Mouse (Mus musculus) ES-Bruce4 (cell line): ENCODE data around the gene Tbc1d1. TPM values are rescaled to one million over a fixed set of nuclear protein-coding genes. Genes with fewer than 3 reads are reported as not detected.
"Not testable (repeated sequence)": the region's sequence is repeated elsewhere in the genome, so short reads cannot be mapped to it uniquely, and the experiment has no call there.

ENCODE experiments used
- H3K27ac ChIP-seq: 2 replicates; pipeline ENCODE4 v1.5.1; 2012; ENCODE audit warnings: low read length, inconsistent platforms; ENCODE audit not compliant: insufficient read depth
- H3K27me3 ChIP-seq: 2 replicates; pipeline ENCODE4 v1.6.1; 2012; ENCODE audit warnings: mild to moderate bottlenecking, low read length, inconsistent platforms; ENCODE audit not compliant: control insufficient read depth, poor library complexity, insufficient read depth, severe bottlenecking
- H3K36me3 ChIP-seq: 2 replicates; pipeline ENCODE4 v1.6.1; 2012; ENCODE audit warnings: inconsistent platforms, mild to moderate bottlenecking, low read length, moderate library complexity; ENCODE audit not compliant: control insufficient read depth, poor library complexity, insufficient read depth, severe bottlenecking
- H3K4me1 ChIP-seq: one replicate; pipeline ENCODE4 v1.8.1; 2011; ENCODE audit warnings: low read length; ENCODE audit not compliant: control insufficient read depth, insufficient read depth
- H3K4me3 ChIP-seq: 2 replicates; pipeline ENCODE4 v1.5.1; 2011; ENCODE audit warnings: low read depth, mild to moderate bottlenecking, low read length
- H3K9ac ChIP-seq: 2 replicates; pipeline ENCODE4 v1.6.1; 2012; ENCODE audit warnings: low read depth, mild to moderate bottlenecking, inconsistent platforms; ENCODE audit not compliant: poor library complexity, severe bottlenecking
- H3K9me3 ChIP-seq: replicated peaks from 2 replicates; pipeline ENCODE4 v1.6.1; 2012; ENCODE audit warnings: mild to moderate bottlenecking, low read length, inconsistent platforms; ENCODE audit not compliant: control insufficient read depth, poor library complexity, insufficient read depth, severe bottlenecking
- CTCF ChIP-seq: IDR thresholded peaks from one replicate; pipeline ENCODE4 v1.8.1; 2011; ENCODE audit warnings: low read depth, low read length
- EP300 ChIP-seq: IDR thresholded peaks from 2 replicates; pipeline ENCODE4 v1.6.1; 2011; ENCODE audit warnings: low read depth, low read length; ENCODE audit not compliant: insufficient read depth
- POLR2A ChIP-seq: IDR thresholded peaks from one replicate; pipeline ENCODE4 v1.8.1; 2011; ENCODE audit warnings: low read length; ENCODE audit not compliant: insufficient read depth
- polyA plus RNA-seq: library from polyadenylated mRNA; stranded (reverse); fragments of >200 nt; gene quantifications from 2 replicates; pipeline ENCODE4 v1.2.4, GENCODE M21; 2011; ENCODE audit warnings: low read depth; ENCODE audit not compliant: missing spikeins, insufficient read depth, insufficient read length

The Tbc1d1 gene
- polyA plus RNA-seq, 1 experiment, result 46.2 TPM

DNA sequence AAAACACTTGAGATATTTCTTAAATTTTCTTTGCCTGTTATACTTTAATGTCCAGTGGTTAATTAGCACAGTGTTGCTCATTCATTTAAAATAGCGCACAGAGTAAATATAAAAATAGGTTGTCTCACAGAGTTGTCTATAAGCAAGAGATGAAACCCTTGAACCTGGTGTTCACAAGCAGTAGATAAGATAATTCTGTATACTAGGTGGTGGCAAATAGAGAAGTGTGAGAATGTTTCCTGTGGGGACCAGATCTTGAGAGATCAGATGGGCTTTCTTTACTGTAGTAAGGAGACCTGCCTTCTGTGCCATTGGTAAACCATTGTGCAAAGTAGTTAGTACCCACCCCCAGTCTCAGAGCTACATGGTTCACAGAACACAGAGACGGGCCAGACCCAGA is 192.1 kb downstream of the Tbc1d1 start:
- H3K36me3 ChIP-seq, result peaks cover 3% of the 10 kb centered on the region; the same call in 1 of the 2 replicates
- no peaks in the 10 kb centered on the region for H3K27me3 ChIP-seq
- H3K9ac ChIP-seq, result no peak overlapping the region
- no peak overlapping the region for H3K4me3 ChIP-seq
- TF ChIP-seq EP300 (no peak), CTCF (no peak), POLR2A (no peak)
- H3K9me3 ChIP-seq, result no peaks in the 10 kb centered on the region
- H3K4me1 ChIP-seq, result peaks cover 8% of the 10 kb centered on the region
- no peak overlapping the region for H3K27ac ChIP-seq

DNA sequence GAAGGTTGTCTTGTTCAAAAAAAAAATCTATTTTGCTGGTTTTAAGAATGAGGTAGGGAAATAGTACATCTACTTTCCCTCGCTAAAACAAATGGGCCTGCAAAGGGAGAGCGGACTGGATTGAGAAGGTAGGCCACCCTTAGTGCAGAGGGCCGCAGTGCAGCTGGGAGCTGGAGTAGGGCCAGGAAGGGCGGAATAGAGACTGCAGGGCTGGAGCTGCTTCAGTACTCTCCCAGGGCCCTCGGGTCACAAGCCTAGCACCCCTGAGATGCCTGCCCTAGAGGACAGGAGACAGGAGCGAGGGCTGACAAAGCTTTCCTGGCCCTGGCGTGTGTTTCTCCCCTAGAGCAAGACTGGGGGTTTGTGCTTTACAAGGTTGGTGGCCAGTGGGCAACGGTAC is 192.7 kb downstream of the Tbc1d1 start:
- no peak for TF ChIP-seq POLR2A
- Histone ChIP-seq H3K9me3 (no peaks in the 10 kb centered on the region), H3K36me3 (peaks cover 3% of the 10 kb centered on the region; the same call in 1 of the 2 replicates), H3K4me3 (no peak overlapping the region), H3K4me1 (peaks cover 7% of the 10 kb centered on the region), H3K9ac (no peak overlapping the region), H3K27me3 (no peaks in the 10 kb centered on the region), H3K27ac (no peak overlapping the region)

DNA sequence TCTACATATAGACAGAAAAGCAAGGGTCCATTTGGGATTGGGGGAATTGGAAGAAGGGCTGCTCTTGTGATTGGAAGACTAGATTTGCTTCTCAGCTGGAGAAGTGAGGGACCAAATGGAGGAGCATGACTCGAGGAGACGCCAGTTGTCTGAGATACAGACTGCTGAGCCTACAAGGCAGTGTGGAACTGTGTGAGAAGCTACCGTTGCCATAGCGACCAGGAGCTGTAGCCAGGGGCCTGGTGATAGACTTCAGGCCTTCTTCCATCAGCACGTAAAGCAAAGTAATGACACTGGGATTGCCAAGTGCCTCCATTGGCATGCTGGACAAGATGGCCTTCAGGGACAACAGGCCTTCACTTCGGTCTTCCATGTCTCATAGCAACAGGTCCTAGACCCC is 195.9 kb downstream of the Tbc1d1 start:
- H3K27ac ChIP-seq, result no peak overlapping the region
- no peak for TF ChIP-seq EP300
- TF ChIP-seq POLR2A, result no peak
- no peak for TF ChIP-seq CTCF
- H3K4me1 ChIP-seq, result peaks cover 1% of the 10 kb centered on the region
- H3K27me3 ChIP-seq, result no peaks in the 10 kb centered on the region
- H3K36me3 ChIP-seq, result peaks cover 3% of the 10 kb centered on the region; the same call in 1 of the 2 replicates
- H3K9ac ChIP-seq, result no peak overlapping the region
- H3K4me3 ChIP-seq, result no peak overlapping the region
- H3K9me3 ChIP-seq, result no peaks in the 10 kb centered on the region

DNA sequence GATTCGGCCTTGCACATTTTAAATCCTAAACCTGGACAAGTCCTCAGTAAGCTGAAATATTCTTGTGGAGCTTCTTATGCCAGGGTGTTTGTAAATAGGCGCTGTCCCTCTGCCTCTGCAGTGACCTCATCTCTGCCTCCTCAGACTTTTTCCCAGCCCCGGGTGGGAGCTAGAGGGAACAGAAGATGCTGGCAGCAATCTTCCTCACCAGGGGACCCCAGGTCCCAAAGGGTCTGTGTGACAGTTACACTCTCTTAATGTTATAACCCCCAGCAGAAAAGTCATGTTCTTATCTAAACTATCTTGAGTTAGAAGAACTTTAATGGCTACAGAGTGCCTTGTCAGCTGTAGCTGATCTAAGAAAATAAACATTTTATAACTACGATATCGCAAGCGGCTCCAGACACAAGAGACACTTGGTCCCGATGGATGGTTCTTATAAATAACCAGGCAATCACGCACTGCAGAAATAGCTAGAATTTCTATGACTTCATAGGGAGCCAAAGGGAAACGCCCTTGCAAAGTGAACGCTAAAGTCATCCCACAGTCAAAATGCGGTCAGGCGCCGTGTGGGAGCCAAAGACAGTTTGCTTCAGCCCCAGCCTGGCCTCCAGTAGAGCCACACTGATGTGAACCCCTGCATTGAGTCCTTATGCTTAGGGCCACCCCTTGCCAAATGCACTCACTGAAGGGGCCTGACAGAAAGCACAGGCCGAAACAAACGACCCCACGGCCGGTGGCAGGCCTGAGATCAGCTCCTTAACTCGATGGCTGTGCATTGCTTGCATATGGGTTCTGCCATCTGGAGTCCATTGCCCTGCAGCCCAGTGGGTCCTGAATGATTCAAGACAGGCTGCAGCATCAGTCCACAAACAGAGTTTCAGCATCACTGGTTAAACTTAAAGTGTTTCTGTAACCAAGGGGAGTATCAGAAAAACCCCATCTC is 202.8 kb downstream of the Tbc1d1 start:
- Histone ChIP-seq H3K4me1 (peaks cover 2% of the 10 kb centered on the region), H3K27ac (no peak overlapping the region), H3K9ac (no peak overlapping the region), H3K36me3 (no peaks in the 10 kb centered on the region), H3K4me3 (no peak overlapping the region), H3K27me3 (no peaks in the 10 kb centered on the region), H3K9me3 (no peaks in the 10 kb centered on the region)
- no peak for TF ChIP-seq POLR2A
- no peak for TF ChIP-seq CTCF
- no peak for TF ChIP-seq EP300

DNA sequence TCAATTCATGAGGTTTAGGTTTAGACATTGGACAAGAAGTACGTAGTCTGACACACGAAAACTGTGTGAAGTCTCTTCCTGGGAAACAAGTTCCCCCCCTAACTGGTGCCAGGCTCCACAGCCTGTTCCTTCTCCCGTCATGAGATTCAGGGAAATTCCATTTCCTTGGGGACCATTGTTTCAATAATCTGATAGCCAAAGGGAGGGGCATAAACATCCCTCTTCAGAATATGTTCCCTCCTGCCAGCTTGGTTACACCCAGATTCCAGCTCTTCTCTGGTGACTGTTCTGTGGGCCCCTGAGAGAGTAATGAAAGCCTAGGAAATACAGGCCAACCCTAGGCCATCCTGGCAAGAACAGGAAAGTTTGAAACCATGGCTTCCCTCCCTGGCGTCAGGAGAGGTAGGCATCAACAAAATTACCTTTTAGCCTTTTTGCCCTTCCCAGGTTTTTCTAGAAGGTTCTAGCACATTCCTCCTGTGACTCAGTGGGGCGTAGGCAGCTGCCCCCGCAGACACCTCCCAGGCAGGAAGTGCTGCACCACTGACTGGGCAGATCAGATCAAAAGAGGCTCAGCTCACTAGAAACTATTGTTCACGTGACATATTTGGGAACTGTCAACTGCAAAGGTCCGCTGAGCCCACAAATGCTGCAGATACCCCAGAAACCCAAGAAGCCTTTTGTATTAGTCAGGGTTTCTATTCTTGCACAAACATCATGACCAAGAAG is 204.2 kb downstream of the Tbc1d1 start:
- Histone ChIP-seq H3K9me3 (no peaks in the 10 kb centered on the region), H3K4me3 (no peak overlapping the region), H3K4me1 (peaks cover 4% of the 10 kb centered on the region), H3K27ac (no peak overlapping the region), H3K36me3 (no peaks in the 10 kb centered on the region), H3K27me3 (no peaks in the 10 kb centered on the region), H3K9ac (no peak overlapping the region)
- TF ChIP-seq CTCF (no peak), EP300 (no peak)

DNA sequence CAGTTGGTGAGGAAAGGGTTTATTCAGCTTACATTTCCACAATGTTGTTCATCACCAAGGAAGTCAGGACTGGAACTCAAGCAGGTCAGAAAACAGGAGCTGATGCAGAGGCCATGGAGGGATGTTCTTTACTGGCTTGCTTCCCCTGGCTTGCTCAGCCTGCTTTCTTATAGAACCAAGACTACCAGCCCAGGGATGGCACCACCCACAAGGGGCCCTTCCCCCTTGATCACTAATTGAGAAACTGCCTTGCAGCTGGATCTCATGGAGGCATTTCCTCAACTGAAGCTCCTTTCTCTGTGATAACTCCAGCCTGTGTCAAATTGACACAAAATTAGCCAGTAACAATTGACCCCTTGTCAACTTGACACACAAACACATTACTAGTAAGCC is 204.8 kb downstream of the Tbc1d1 start:
- not testable (repeated sequence) for H3K4me3 ChIP-seq, H3K9me3 ChIP-seq, H3K36me3 ChIP-seq, H3K9ac ChIP-seq, H3K27ac ChIP-seq, H3K27me3 ChIP-seq, H3K4me1 ChIP-seq
